Mouse (Mus musculus) bone marrow macrophage, adult 2 months (primary cell): Measurements from ENCODE around the gene Nkx1-2.

Experiments
- CTCF ChIP-seq: IDR thresholded peaks from 2 replicates; pipeline ENCODE4 v1.5.1; 2012; ENCODE audit warnings: low read depth, mild to moderate bottlenecking, low read length, moderate library complexity
- POLR2A ChIP-seq: IDR thresholded peaks from 2 replicates; pipeline ENCODE4 v1.6.1; 2012; ENCODE audit warnings: mild to moderate bottlenecking, low read depth, low read length, borderline replicate concordance

- TF ChIP-seq CTCF (no peak), POLR2A (no peak)
These were observed 23.3 kb downstream of the Nkx1-2 start, which contains the start of gene Oat for GRCm38 (mm10) chr7:132576116-132576650.
